Mouse (Mus musculus) layer of hippocampus, adult 2 months (tissue): ENCODE data around the gene Camta1. TPM values are rescaled to one million over a fixed set of nuclear protein-coding genes. Genes with fewer than 3 reads are reported as not detected.
A peak's percentile ranks its signal among the peaks of the same experiment; 100 is the strongest.

ENCODE experiments used
- DNase-seq, 2 experiments: peaks; one replicate each; pipeline ENCODE4 v3.0.0; 2022; ENCODE audit warnings: low spot score in 2 of 2
- H3K27ac ChIP-seq: fragments of 200-600 bp; 2 replicates; pipeline ENCODE4 v1.8.1; 2022
- H3K4me3 ChIP-seq: fragments of 200-600 bp; 2 replicates; pipeline ENCODE4 v1.8.1; 2022; ENCODE audit warnings: mild to moderate bottlenecking
- CTCF ChIP-seq: fragments of 200-600 bp; conservative IDR thresholded peaks from 2 replicates; pipeline ENCODE4 v1.8.1; 2022; ENCODE audit warnings: antibody characterized with exemption, mild to moderate bottlenecking, moderate library complexity
- total RNA-seq, 2 experiments: library from RNA; stranded (reverse); gene quantifications; 2 replicates each; pipeline ENCODE4 v1.2.3; 2021

Camta1 gene
- total RNA-seq, 2 experiments from 2014 or later = 275 to 294 TPM

GRCm38 (mm10) chr4:151418344-151418875, 443.3 kb downstream of the Camta1 start:
- Histone ChIP-seq H3K4me3 (no peak overlapping the region), H3K27ac (no peak overlapping the region)
- DNase-seq = no peak
- TF ChIP-seq CTCF = no peak

- TF ChIP-seq CTCF = no peak
- Histone ChIP-seq H3K27ac (no peak overlapping the region), H3K4me3 (no peak overlapping the region)
- no peak for DNase-seq
Observed at GRCm38 (mm10) chr4:151415812-151416211, 445.9 kb downstream of the Camta1 start.

GRCm38 (mm10) chr4:151415376-151415775, 446.3 kb downstream of the Camta1 start:
- DNase-seq = no peak
- TF ChIP-seq CTCF = no peak
- H3K27ac ChIP-seq = no peak overlapping the region
- no peak overlapping the region for H3K4me3 ChIP-seq

- Histone ChIP-seq H3K4me3 (no peak overlapping the region), H3K27ac (no peak overlapping the region)
- no peak for DNase-seq
- TF ChIP-seq CTCF = no peak
Observed at GRCm38 (mm10) chr4:151414952-151415351, 446.7 kb downstream of the Camta1 start.

- DNase-seq = peak; percentile 70 to 87
- H3K4me3 ChIP-seq = peak overlapping the region; percentile 5; the same call in 1 of the 2 replicates
- TF ChIP-seq CTCF = no peak
- peak overlapping the region; percentile 28; the same call in 1 of the 2 replicates for H3K27ac ChIP-seq
Observed at GRCm38 (mm10) chr4:151411641-151412061, 450.0 kb downstream of the Camta1 start.

GRCm38 (mm10) chr4:151411016-151411415, 450.7 kb downstream of the Camta1 start:
- peak overlapping the region; percentile 28; the same call in 1 of the 2 replicates for H3K27ac ChIP-seq
- no peak overlapping the region for H3K4me3 ChIP-seq

GRCm38 (mm10) chr4:151409291-151409690, 452.4 kb downstream of the Camta1 start:
- DNase-seq = no peak
- no peak for TF ChIP-seq CTCF
- H3K27ac ChIP-seq = no peak overlapping the region
- no peak overlapping the region for H3K4me3 ChIP-seq

More at GRCm38 (mm10) chr4:151411016-151411415, 450.7 kb downstream of the Camta1 start:
- TF ChIP-seq CTCF = no peak
- peak in 1 of 2 experiments; percentile 16 for DNase-seq

GRCm38 (mm10) chr4:151408811-151409210, 452.9 kb downstream of the Camta1 start:
- no peak for DNase-seq
- no peak for TF ChIP-seq CTCF
- Histone ChIP-seq H3K27ac (no peak overlapping the region), H3K4me3 (no peak overlapping the region)

- DNase-seq = no peak
- Histone ChIP-seq H3K4me3 (no peak overlapping the region), H3K27ac (no peak overlapping the region)
- no peak for TF ChIP-seq CTCF
Observed at GRCm38 (mm10) chr4:151408246-151408645, 453.4 kb downstream of the Camta1 start.

- Histone ChIP-seq H3K27ac (no peak overlapping the region), H3K4me3 (no peak overlapping the region)
- TF ChIP-seq CTCF = peak; percentile 47
- DNase-seq = no peak
Observed at GRCm38 (mm10) chr4:151407129-151407528, 454.5 kb downstream of the Camta1 start.

- Histone ChIP-seq H3K27ac (no peak overlapping the region), H3K4me3 (no peak overlapping the region)
- DNase-seq = no peak
- TF ChIP-seq CTCF = no peak
Observed at GRCm38 (mm10) chr4:151404581-151405256, 457.0 kb downstream of the Camta1 start.

- no peak for DNase-seq
- no peak for TF ChIP-seq CTCF
- Histone ChIP-seq H3K27ac (no peak overlapping the region), H3K4me3 (no peak overlapping the region)
Observed at GRCm38 (mm10) chr4:151401685-151402397, 459.8 kb downstream of the Camta1 start.

GRCm38 (mm10) chr4:151396536-151396935, 465.1 kb downstream of the Camta1 start:
- TF ChIP-seq CTCF = no peak
- no peak overlapping the region for H3K4me3 ChIP-seq
- DNase-seq = no peak
- no peak overlapping the region for H3K27ac ChIP-seq
